Mouse (Mus musculus): ENCODE measurements around the gene Gm28079. TPM values are rescaled to one million over a fixed set of nuclear protein-coding genes. Genes with fewer than 3 reads are reported as not detected.
"Not testable (repeated sequence)": the region's sequence is repeated elsewhere in the genome, so short reads cannot be mapped to it uniquely, and the experiment has no call there.

Gm28079 gene
- not detected in 2 replicates for polyA plus RNA-seq (2016; fragmentation: Nextera tagmentation; extraction: Ambion mirVana)

- not testable (repeated sequence) for H3K4me1 ChIP-seq; DNase-seq (ENCODE audit: low spot score); H3K4me3 ChIP-seq; H3K27ac ChIP-seq; H3K27me3 ChIP-seq (ENCODE audit: low read depth, poor library complexity, severe bottlenecking); H3K36me3 ChIP-seq; H3K9me3 ChIP-seq (replicated peaks)
- no CpG with 5 or more reads among the region's 1 CpGs for WGBS
These were observed at the start of gene Gm28079 for GRCm38 (mm10) chrY:70014799-70015198. Gene Gm28079, minus strand, starts transcription at chrY:70014899.
